ENCODE assay signal across 9 mouse cellular contexts in genomic region chr11:4885385-4885903, GRCm38 (mm10). TPM values are rescaled to one million over a fixed set of nuclear protein-coding genes. Genes with fewer than 3 reads are reported as not detected.
DNase-seq lines count a peak whose midpoint lies in the region; ATAC-seq and TF ChIP-seq lines count a peak whose summit lies in the region.
"Had no signal": no experiment of that assay in that cellular context is flagged by ENCODE, and none has a peak within 500 bp of the region (broad histone marks: within the 10 kb centered on the region; RNA-seq: fewer than 3 reads in every experiment).

No protein-coding gene starts in this region.

- H3K27ac ChIP-seq in CH12.LX (ENCODE audit: insufficient read depth, low read depth), result no peak overlapping the region
- H3K27ac ChIP-seq in neural tube, embryonic 11.5 days (ENCODE audit: low read depth, low read length), result no peak overlapping the region
- H3K27ac ChIP-seq: liver, embryonic 13.5 days had no signal

- TF ChIP-seq CTCF in CH12.LX (conservative IDR thresholded peaks at IDR 0.05 in 1 of 2, IDR thresholded peaks at IDR 0.05 in 1 of 2; ENCODE audit: low read depth in 2 of 2, low read length in 2 of 2), result peak; percentile 78 to 86

- H3K36me3 ChIP-seq in CH12.LX (replicated peaks in 1 of 2; ENCODE audit: control insufficient read depth in 1 of 2, insufficient read depth in 1 of 2, low read length in 1 of 2), result peaks cover 43 to 66% of the 10 kb centered on the region in 2 experiments
- H3K36me3 ChIP-seq in neural tube, embryonic 11.5 days (ENCODE audit: control insufficient read depth, insufficient read depth, low read length), result peaks cover 11% of the 10 kb centered on the region

- no peak for TF ChIP-seq POLR2A in CH12.LX (IDR thresholded peaks at IDR 0.05; ENCODE audit: low read depth, low read length)

- DNase-seq in heart, postnatal 10 days, result peak; percentile 18 to 51
- DNase-seq in heart, postnatal 25 days (ENCODE audit: low spot score), result no peak
- DNase-seq in 3T3-L1 (ENCODE audit: low read depth, low spot score) (peak; percentile 74), CH12.LX (ENCODE audit: extremely low read depth) (no peak)
- DNase-seq in cerebellum, adult 8-10 months, result peak; percentile 41
- peak; percentile 44 for DNase-seq in layer of hippocampus, adult 9-10 months (ENCODE audit: low spot score)
- peak; percentile 62 for DNase-seq in neural tube, embryonic 11.5 days (ENCODE audit: low spot score)
- peak; percentile 85 for DNase-seq in thymus, postnatal 4 days
- DNase-seq: liver, embryonic 13.5 days had no signal

- in situ Hi-C loops in CH12.LX (cut with MboI; ENCODE audit: low pct_ligation_motif_present, low pct_unique_long_range_greater_than_20kb, low sequenced_read_pairs), result no loop called here

- WGBS in neural tube, embryonic 11.5 days, result 70% methylated on average over 2 of the region's 2 CpGs

- no peak overlapping the region for H3K4me3 ChIP-seq in CH12.LX (replicated peaks in 1 of 3; ENCODE audit: low read depth in 2 of 3, low read length in 2 of 3, poor library complexity in 1 of 3)
- no peak overlapping the region for H3K4me3 ChIP-seq in neural tube, embryonic 11.5 days (ENCODE audit: low read depth, low read length)
- H3K4me3 ChIP-seq: liver, embryonic 13.5 days had no signal

- intact Hi-C loops in heart, postnatal 10 days (cut with DNase I), result no loop called here
- intact Hi-C loops in heart, postnatal 25 days (cut with DNase I), result no loop called here

- dilution Hi-C loops in CH12.LX (cut with MboI; ENCODE audit: extremely low pct_ligation_motif_present, extremely low pct_unique_long_range_greater_than_20kb, low sequenced_read_pairs), result no loop called here

- no peak overlapping the region for H3K9ac ChIP-seq in CH12.LX (ENCODE audit: insufficient read depth, low read depth)
- no peak overlapping the region for H3K9ac ChIP-seq in neural tube, embryonic 11.5 days (ENCODE audit: low read length)
- H3K9ac ChIP-seq: liver, embryonic 13.5 days had no signal

- H3K9me3 ChIP-seq in CH12.LX (replicated peaks; ENCODE audit: low read length), result no peaks in the 10 kb centered on the region
- H3K9me3 ChIP-seq in neural tube, embryonic 11.5 days (ENCODE audit: control insufficient read depth, low read length), result no peaks in the 10 kb centered on the region
- H3K9me3 ChIP-seq: liver, embryonic 13.5 days had no signal

- H3K79me2 ChIP-seq in CH12.LX (replicated peaks; ENCODE audit: control insufficient read depth, extremely low read depth, insufficient read depth, poor library complexity, severe bottlenecking), result peaks cover 3% of the 10 kb centered on the region; the same call in 1 of the 2 replicates

- TF ChIP-seq EP300 in CH12.LX (IDR thresholded peaks at IDR 0.05; ENCODE audit: low read length), result no peak

- peaks cover 11 to 42% of the 10 kb centered on the region in 2 experiments for H3K4me1 ChIP-seq in CH12.LX (ENCODE audit: control insufficient read depth in 1 of 2, insufficient read depth in 2 of 2)
- H3K4me1 ChIP-seq in neural tube, embryonic 11.5 days (ENCODE audit: control insufficient read depth, insufficient read depth, low read length), result peaks cover 4% of the 10 kb centered on the region; the same call in 1 of the 2 replicates

- no peak overlapping the region for H3K4me2 ChIP-seq in CH12.LX (ENCODE audit: insufficient read depth, low read depth, poor library complexity, severe bottlenecking)
- no peak overlapping the region for H3K4me2 ChIP-seq in neural tube, embryonic 11.5 days (ENCODE audit: low read depth)
- H3K4me2 ChIP-seq: liver, embryonic 13.5 days had no signal

- ATAC-seq in neural tube, embryonic 11.5 days (ENCODE audit: insufficient read depth, low FRiP score, low TSS enrichment), result no peak

- H3K27me3 ChIP-seq in CH12.LX (replicated peaks), result no peaks in the 10 kb centered on the region
- H3K27me3 ChIP-seq in neural tube, embryonic 11.5 days (ENCODE audit: control insufficient read depth, insufficient read depth, low read length), result no peaks in the 10 kb centered on the region
- H3K27me3 ChIP-seq: liver, embryonic 13.5 days had no signal

- TF ChIP-seq RAD21 in CH12.LX (IDR thresholded peaks at IDR 0.05; ENCODE audit: low read depth, low read length), result peak; percentile 67

TF ChIP-seq in CH12.LX, 34 proteins besides CTCF, POLR2A, EP300 and RAD21:
- TF ChIP-seq MYC (IDR thresholded peaks at IDR 0.05; ENCODE audit: low read depth, low read length) (peak; percentile 88), ZC3H11A (IDR thresholded peaks at IDR 0.05; ENCODE audit: low read depth, low read length) (no peak), USF2 (conservative IDR thresholded peaks at IDR 0.05; ENCODE audit: low read depth, low read length) (no peak), USF1 (IDR thresholded peaks at IDR 0.05; ENCODE audit: low read depth, low read length) (no peak), ZNF384 (IDR thresholded peaks at IDR 0.05; ENCODE audit: low read depth, low read length) (no peak), NRF1 (IDR thresholded peaks at IDR 0.05; ENCODE audit: low read depth, low read length) (no peak), CHD2 (IDR thresholded peaks at IDR 0.05; ENCODE audit: low read length) (no peak), MEF2A (IDR thresholded peaks at IDR 0.05; ENCODE audit: borderline replicate concordance, low read depth, low read length) (no peak), UBTF (IDR thresholded peaks at IDR 0.05; ENCODE audit: low read depth, low read length) (no peak), ZKSCAN1 (IDR thresholded peaks at IDR 0.05; ENCODE audit: borderline replicate concordance, low read depth, low read length) (no peak), TBP (conservative IDR thresholded peaks at IDR 0.05; ENCODE audit: low read depth, low read length) (no peak), IRF4 (IDR thresholded peaks at IDR 0.05; ENCODE audit: low read depth, low read length) (no peak), HCFC1 (IDR thresholded peaks at IDR 0.05; ENCODE audit: low read depth, low read length) (peak; percentile 12; the same call in 1 of the 2 replicates), ZMIZ1 (IDR thresholded peaks at IDR 0.05; ENCODE audit: low read depth, low read length) (no peak), SMC3 (IDR thresholded peaks at IDR 0.05; ENCODE audit: low read depth, low read length) (peak; percentile 85), MXI1 (IDR thresholded peaks at IDR 0.05; ENCODE audit: low read depth, low read length) (no peak; the same call in 1 of the 2 replicates), PAX5 (IDR thresholded peaks at IDR 0.05; ENCODE audit: low read length) (no peak), ETS1 (conservative IDR thresholded peaks at IDR 0.05; ENCODE audit: low read depth, low read length) (no peak), BHLHE40 (IDR thresholded peaks at IDR 0.05; ENCODE audit: low read depth, low read length) (no peak), E2F4 (IDR thresholded peaks at IDR 0.05; ENCODE audit: insufficient replicate concordance, low read depth, low read length) (no peak), POLR2AphosphoS2 (IDR thresholded peaks at IDR 0.05; ENCODE audit: low read depth, low read length) (no peak), JUN (IDR thresholded peaks at IDR 0.05; ENCODE audit: insufficient read depth, low read depth, low read length) (no peak), MAX (IDR thresholded peaks at IDR 0.05; ENCODE audit: low read length) (peak; percentile 89), TCF12 (IDR thresholded peaks at IDR 0.05; ENCODE audit: low read depth, low read length) (no peak), ELF1 (IDR thresholded peaks at IDR 0.05; ENCODE audit: low read depth, low read length) (no peak), RCOR1 (conservative IDR thresholded peaks at IDR 0.05; ENCODE audit: low read depth, low read length) (no peak), GABPA (IDR thresholded peaks at IDR 0.05; ENCODE audit: insufficient replicate concordance, low read depth, low read length) (no peak), JUND (conservative IDR thresholded peaks at IDR 0.05; ENCODE audit: low read depth, low read length) (no peak), MAFK (IDR thresholded peaks at IDR 0.05; ENCODE audit: insufficient replicate concordance, low read length) (peak; percentile 68; the same call in 1 of the 2 replicates), NELFE (IDR thresholded peaks at IDR 0.05; ENCODE audit: low read depth, low read length) (0 out of 2 replicates have a peak, but pooled peaks have one; percentile 45), SIN3A (IDR thresholded peaks at IDR 0.05; ENCODE audit: low read length) (no peak), KAT2A (IDR thresholded peaks at IDR 0.05; ENCODE audit: insufficient replicate concordance, low read length) (no peak), MAZ (IDR thresholded peaks at IDR 0.05; ENCODE audit: low read depth, low read length) (no peak), CHD1 (IDR thresholded peaks at IDR 0.05; ENCODE audit: low read depth, low read length) (no peak)

RNA-seq across cellular contexts. Expression of gene Thoc5, which starts 9.7 kb away (rescaled TPM):
- total RNA-seq in heart, postnatal 10 days (2021), result 10 to 100 TPM; 19.7 to 21.5 TPM
- 10 to 100 TPM; 16.3 to 16.9 TPM for total RNA-seq in heart, postnatal 25 days (2021)
- total RNA-seq in CH12.LX (2012; rRNA removed) (62.7 and 81.5 TPM in 2 replicates), CH12.LX (2014; rRNA removed) (35.2 and 37.7 TPM in 2 replicates)
- 83.8 and 86.0 TPM in 2 replicates for polyA plus RNA-seq in CH12.LX (2012; ENCODE audit: insufficient read length, low read depth)
- 56.5 and 61.1 TPM in 2 replicates for polyA plus RNA-seq in neural tube, embryonic 11.5 days (2014; fragmentation: Nextera tagmentation; extraction: Ambion mirVana)

RNA-seq across cellular contexts. Expression of gene Nipsnap1, which starts 11.7 kb away (rescaled TPM):
- total RNA-seq in heart, postnatal 10 days (2021), result 1 to 10 TPM; 2.5 to 2.6 TPM
- under 1 TPM; 0.70 to 0.86 TPM for total RNA-seq in heart, postnatal 25 days (2021)
- total RNA-seq in CH12.LX (2012; rRNA removed) (50.7 and 53.5 TPM in 2 replicates), CH12.LX (2014; rRNA removed) (77.6 and 79.3 TPM in 2 replicates)
- polyA plus RNA-seq in CH12.LX (2012; ENCODE audit: insufficient read length, low read depth), result 94.0 and 97.9 TPM in 2 replicates
- 80.4 and 82.9 TPM in 2 replicates for polyA plus RNA-seq in neural tube, embryonic 11.5 days (2014; fragmentation: Nextera tagmentation; extraction: Ambion mirVana)

RNA-seq across cellular contexts. Expression of gene Nf2, which starts 36.1 kb away (rescaled TPM):
- 100 to 1,000 TPM in 1 of 2 experiments, 10 to 100 TPM in 1; 97.2 to 100 TPM for total RNA-seq in heart, postnatal 10 days (2021)
- total RNA-seq in heart, postnatal 25 days (2021), result 10 to 100 TPM; 81.5 to 83.6 TPM
- 45.2 and 53.6 TPM in 2 replicates for total RNA-seq in CH12.LX (2012; rRNA removed)
- 50.7 and 54.7 TPM in 2 replicates for total RNA-seq in CH12.LX (2014; rRNA removed)
- polyA plus RNA-seq in CH12.LX (2012; ENCODE audit: insufficient read length, low read depth), result 103 and 108 TPM in 2 replicates
- polyA plus RNA-seq in neural tube, embryonic 11.5 days (2014; fragmentation: Nextera tagmentation; extraction: Ambion mirVana), result 56.6 and 67.7 TPM in 2 replicates

Comparison
In these comparisons a context has a peak if more than half of its experiments do, and no peak if none do; other contexts are left out.
1. DNase-seq: peak in heart, postnatal 10 days (2 of 2), 3T3-L1 (single experiment), cerebellum, adult 8-10 months (single experiment), layer of hippocampus, adult 9-10 months (single experiment), neural tube, embryonic 11.5 days (single experiment) and thymus, postnatal 4 days (single experiment); none in heart, postnatal 25 days (single experiment) and CH12.LX (single experiment).
2. RNA of gene Nipsnap1, which starts 11.7 kb away (total RNA-seq): 50.7 to 79.3 TPM in CH12.LX; 2.5 to 2.6 TPM in heart, postnatal 10 days and 0.70 to 0.86 TPM in heart, postnatal 25 days; every median in the first group is over 10 times any median in the second.